Mouse (Mus musculus) kidney, embryonic 14.5 days (tissue): ENCODE measurements at regions not wholly inside any gene's neighbourhood (a gene's known extent, or its start where the extent isn't known, plus 50 kb on each side); places are given as distances from the start of the nearest gene placed in this dataset.

Source experiments
- ATAC-seq: fragments of 200-750 bp; cut with Nextera tagmentation; 2 replicates; pipeline ENCODE4 v1.8.0; 2017; ENCODE audit warnings: moderate number of reproducible peaks, mild to moderate bottlenecking, moderate TSS enrichment, moderate library complexity; ENCODE audit not compliant: low FRiP score, low TSS enrichment
- H3K27ac ChIP-seq: fragments of 300-500 bp; sonication (generic); 2 replicates; pipeline ENCODE4 v1.5.1; 2014; ENCODE audit warnings: low read depth, mild to moderate bottlenecking, low read length, moderate library complexity, mixed read lengths
- H3K27me3 ChIP-seq: fragments of 300-500 bp; sonication (generic); 2 replicates; pipeline ENCODE4 v1.6.1; 2014; ENCODE audit warnings: mild to moderate bottlenecking, low read length; ENCODE audit not compliant: control insufficient read depth, insufficient read depth
- H3K36me3 ChIP-seq: fragments of 300-500 bp; sonication (generic); 2 replicates; pipeline ENCODE4 v1.6.1; 2014; ENCODE audit warnings: low read length, mixed read lengths; ENCODE audit not compliant: control insufficient read depth, insufficient read depth
- H3K4me1 ChIP-seq: fragments of 300-500 bp; sonication (generic); 2 replicates; pipeline ENCODE4 v1.6.1; 2014; ENCODE audit warnings: low read length, mixed read lengths; ENCODE audit not compliant: control insufficient read depth, insufficient read depth
- H3K4me2 ChIP-seq: fragments of 300-500 bp; sonication (generic); replicated peaks from 2 replicates; pipeline ENCODE4 v1.6.1; 2014; ENCODE audit warnings: low read depth, mild to moderate bottlenecking, low read length
- H3K4me3 ChIP-seq: fragments of 300-500 bp; sonication (generic); 2 replicates; pipeline ENCODE4 v1.5.1; 2014; ENCODE audit warnings: mild to moderate bottlenecking, low read length
- H3K9ac ChIP-seq: fragments of 300-500 bp; sonication (generic); 2 replicates; pipeline ENCODE4 v1.6.1; 2014; ENCODE audit warnings: low read depth, mild to moderate bottlenecking, low read length, moderate library complexity
- H3K9me3 ChIP-seq: fragments of 300-500 bp; sonication (generic); 2 replicates; pipeline ENCODE4 v1.6.1; 2016; ENCODE audit warnings: low read length; ENCODE audit not compliant: control insufficient read depth
- WGBS: fragments of 180-500 bp; shearing (Covaris S2); extraction: QIAGEN DNeasy Blood & Tissue Kit; methylation state at CpG from one replicate; pipeline ENCODE4 v1.1.7; 2014; 5-methylcytosine and 5-hydroxymethylcytosine counted together

DNA sequence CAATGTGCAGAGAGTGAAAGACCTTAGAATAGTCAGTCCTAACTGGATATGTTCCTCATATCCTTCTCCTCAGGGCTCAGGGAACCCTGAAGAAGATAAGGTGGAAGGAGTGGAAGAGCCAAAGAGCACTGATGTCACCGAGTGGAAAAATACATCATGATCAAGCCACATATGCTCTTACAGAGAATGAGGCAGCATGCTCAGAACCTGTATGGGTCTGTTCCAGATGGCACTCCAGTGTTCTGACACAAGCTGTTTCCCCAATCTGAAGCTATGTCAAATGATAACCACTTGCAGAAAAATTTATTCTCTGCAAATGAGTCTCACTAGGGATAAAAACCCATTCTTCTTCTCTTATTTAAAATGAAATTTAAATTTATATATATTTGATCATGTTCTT, 572.6 kb upstream of the Robo2 start:
- H3K4me2 ChIP-seq, result no peak overlapping the region
- H3K4me3 ChIP-seq, result no peak overlapping the region
- no peaks in the 10 kb centered on the region for H3K4me1 ChIP-seq
- no peak overlapping the region for H3K9ac ChIP-seq
- no peak overlapping the region for H3K27ac ChIP-seq
- no peaks in the 10 kb centered on the region for H3K27me3 ChIP-seq
- no peaks in the 10 kb centered on the region for H3K36me3 ChIP-seq
- WGBS, result 87% methylated on average over 1 of the region's 1 CpGs
- no peaks in the 10 kb centered on the region for H3K9me3 ChIP-seq
- ATAC-seq, result no peak

- WGBS, result 79% methylated on average over 4 of the region's 4 CpGs
- H3K4me3 ChIP-seq, result no peak overlapping the region
- H3K4me1 ChIP-seq, result no peaks in the 10 kb centered on the region
- no peaks in the 10 kb centered on the region for H3K36me3 ChIP-seq
- H3K27me3 ChIP-seq, result no peaks in the 10 kb centered on the region
- H3K9ac ChIP-seq, result no peak overlapping the region
- H3K27ac ChIP-seq, result no peak overlapping the region
- no peak for ATAC-seq
- no peaks in the 10 kb centered on the region for H3K9me3 ChIP-seq
- no peak overlapping the region for H3K4me2 ChIP-seq
Observed at GRCm38 (mm10) chr16:74966099-74966498, 554.5 kb upstream of the Robo2 start.

DNA sequence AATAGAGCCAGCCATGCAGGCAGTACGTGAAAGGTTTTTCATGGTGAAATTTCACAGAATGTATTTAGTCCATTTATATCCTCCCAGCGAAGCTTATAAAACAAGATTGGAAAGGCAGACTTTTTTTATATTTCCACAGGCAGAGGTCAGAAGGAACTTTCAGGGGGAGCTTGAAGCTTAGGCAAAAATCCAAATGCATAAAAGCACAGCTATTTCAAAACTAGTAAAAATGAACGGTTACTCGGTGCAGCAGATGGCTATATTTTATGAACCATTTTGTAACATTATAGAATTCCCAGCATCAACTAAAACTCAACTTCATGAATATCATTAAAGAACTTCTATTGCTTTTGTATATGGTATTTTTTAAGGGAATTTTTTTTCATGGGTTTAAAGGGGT, 518.1 kb upstream of the Robo2 start:
- no peak overlapping the region for H3K4me2 ChIP-seq

GRCm38 (mm10) chr16:74900835-74901234, 489.2 kb upstream of the Robo2 start:
- no peaks in the 10 kb centered on the region for H3K36me3 ChIP-seq
- WGBS, result 49% methylated on average over 7 of the region's 7 CpGs
- no peak overlapping the region for H3K9ac ChIP-seq
- no peaks in the 10 kb centered on the region for H3K9me3 ChIP-seq
- H3K4me1 ChIP-seq, result no peaks in the 10 kb centered on the region
- no peak overlapping the region for H3K4me2 ChIP-seq
- no peak for ATAC-seq
- no peaks in the 10 kb centered on the region for H3K27me3 ChIP-seq
- no peak overlapping the region for H3K27ac ChIP-seq
- no peak overlapping the region for H3K4me3 ChIP-seq

More for the DNA sequence above, 518.1 kb upstream of the Robo2 start:
- Histone ChIP-seq H3K27me3 (no peaks in the 10 kb centered on the region), H3K27ac (no peak overlapping the region), H3K4me1 (no peaks in the 10 kb centered on the region), H3K4me3 (no peak overlapping the region), H3K9me3 (no peaks in the 10 kb centered on the region), H3K36me3 (no peaks in the 10 kb centered on the region), H3K9ac (no peak overlapping the region)
- no peak for ATAC-seq
- 62% methylated on average over 4 of the region's 4 CpGs for WGBS

DNA sequence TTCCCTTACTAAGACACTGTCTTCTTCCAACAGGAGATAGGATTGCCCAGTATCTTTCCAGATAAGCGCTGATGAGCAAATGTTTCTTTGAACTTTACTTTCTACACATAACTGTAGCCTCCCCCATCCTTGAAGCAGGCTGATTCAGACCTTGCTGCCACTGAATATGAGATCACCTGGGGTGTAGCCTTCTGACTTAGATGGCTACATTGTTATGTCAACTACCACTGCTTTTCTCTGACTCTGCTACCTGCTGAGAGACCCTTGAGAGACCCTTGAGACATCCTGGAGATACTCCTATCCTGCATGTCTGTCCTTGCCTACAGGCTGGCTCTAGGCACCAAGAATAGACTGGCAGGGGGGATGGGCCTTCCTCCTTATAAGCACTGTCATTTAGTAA, 476.1 kb upstream of the Robo2 start:
- 41% methylated on average over 1 of the region's 1 CpGs for WGBS

GRCm38 (mm10) chr16:74878603-74879002, 467.0 kb upstream of the Robo2 start:
- WGBS, result 79% methylated on average over 3 of the region's 3 CpGs
- no peak overlapping the region for H3K27ac ChIP-seq

More for the DNA sequence above, 476.1 kb upstream of the Robo2 start:
- Histone ChIP-seq H3K4me1 (no peaks in the 10 kb centered on the region), H3K4me3 (no peak overlapping the region), H3K9me3 (no peaks in the 10 kb centered on the region), H3K36me3 (no peaks in the 10 kb centered on the region), H3K27me3 (no peaks in the 10 kb centered on the region), H3K27ac (no peak overlapping the region), H3K4me2 (no peak overlapping the region), H3K9ac (no peak overlapping the region)
- ATAC-seq, result no peak

GRCm38 (mm10) chr16:74873756-74874155, 462.1 kb upstream of the Robo2 start:
- no peak overlapping the region for H3K4me3 ChIP-seq
- no peak for ATAC-seq

More at GRCm38 (mm10) chr16:74878603-74879002, 467.0 kb upstream of the Robo2 start:
- Histone ChIP-seq H3K9ac (no peak overlapping the region), H3K27me3 (no peaks in the 10 kb centered on the region), H3K9me3 (no peaks in the 10 kb centered on the region), H3K36me3 (no peaks in the 10 kb centered on the region), H3K4me2 (no peak overlapping the region), H3K4me3 (no peak overlapping the region), H3K4me1 (no peaks in the 10 kb centered on the region)
- no peak for ATAC-seq

DNA sequence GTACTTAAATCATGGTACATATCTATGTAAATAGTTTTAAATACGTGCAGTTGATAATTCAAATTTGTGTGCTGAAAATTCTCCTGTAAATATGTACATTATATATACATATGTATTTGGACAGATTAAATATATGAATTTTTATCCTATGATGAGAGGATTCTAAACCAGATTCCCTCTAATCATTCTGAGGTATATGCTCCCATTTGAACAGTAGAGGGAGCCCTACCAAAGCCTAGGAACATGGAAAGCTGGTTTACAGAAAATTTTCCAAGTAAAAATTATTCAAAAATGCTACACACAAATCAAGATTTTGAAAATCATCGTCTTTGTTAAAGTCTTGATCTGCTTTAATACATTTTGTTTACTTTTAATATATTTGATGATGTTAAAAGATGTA, 446.1 kb upstream of the Robo2 start:
- ATAC-seq, result no peak
- Histone ChIP-seq H3K9me3 (no peaks in the 10 kb centered on the region), H3K27ac (no peak overlapping the region), H3K4me1 (no peaks in the 10 kb centered on the region), H3K27me3 (no peaks in the 10 kb centered on the region), H3K4me2 (no peak overlapping the region), H3K9ac (no peak overlapping the region), H3K36me3 (no peaks in the 10 kb centered on the region), H3K4me3 (no peak overlapping the region)
- 17% methylated on average over 2 of the region's 2 CpGs for WGBS

More at GRCm38 (mm10) chr16:74873756-74874155, 462.1 kb upstream of the Robo2 start:
- Histone ChIP-seq H3K4me1 (no peaks in the 10 kb centered on the region), H3K4me2 (no peak overlapping the region), H3K9me3 (no peaks in the 10 kb centered on the region), H3K27me3 (no peaks in the 10 kb centered on the region), H3K36me3 (no peaks in the 10 kb centered on the region), H3K27ac (no peak overlapping the region), H3K9ac (no peak overlapping the region)

DNA sequence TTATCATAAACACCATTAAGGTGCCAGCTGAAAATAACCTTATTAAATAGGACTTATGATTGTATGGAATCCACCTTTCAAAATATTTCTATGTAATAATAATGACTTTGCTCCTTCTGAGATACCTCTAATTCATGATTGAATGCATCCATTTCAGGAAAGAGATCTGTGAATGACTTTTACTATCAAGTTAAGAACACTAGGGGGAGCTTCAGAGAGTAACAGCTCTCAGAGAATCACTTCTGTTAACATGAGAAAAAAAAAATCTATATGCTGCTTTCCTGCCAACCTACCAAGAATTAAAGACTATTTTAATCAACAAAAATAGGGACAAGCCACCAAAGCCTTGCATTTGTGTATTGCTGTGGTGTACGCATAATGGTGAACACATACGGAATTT, 428.4 kb upstream of the Robo2 start:
- Histone ChIP-seq H3K27me3 (no peaks in the 10 kb centered on the region), H3K4me2 (no peak overlapping the region), H3K9ac (no peak overlapping the region), H3K4me1 (no peaks in the 10 kb centered on the region), H3K9me3 (no peaks in the 10 kb centered on the region), H3K36me3 (no peaks in the 10 kb centered on the region), H3K27ac (no peak overlapping the region), H3K4me3 (no peak overlapping the region)
- WGBS, result 95% methylated on average over 2 of the region's 2 CpGs
- ATAC-seq, result no peak

DNA sequence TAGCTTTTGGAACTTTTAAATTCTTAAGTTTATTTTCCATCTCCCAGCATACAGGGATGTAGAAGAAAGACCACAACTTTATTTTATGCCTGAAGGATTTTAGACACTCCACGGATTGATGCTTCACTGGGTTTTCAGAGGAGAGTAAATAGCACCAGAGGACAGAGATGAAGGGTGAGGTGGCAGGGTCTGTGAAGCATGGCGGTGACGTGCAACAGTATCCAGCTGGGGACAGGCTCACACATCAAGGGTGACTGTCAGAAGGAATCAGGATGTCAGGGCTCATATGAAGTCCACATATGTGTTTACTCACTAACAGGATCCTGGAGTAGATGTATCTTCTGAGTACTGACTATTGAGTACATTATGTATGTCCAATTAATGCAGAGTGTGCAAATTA, 402.8 kb upstream of the Robo2 start:
- no peaks in the 10 kb centered on the region for H3K36me3 ChIP-seq
- WGBS, result 33% methylated on average over 3 of the region's 3 CpGs
- ATAC-seq, result peak; percentile 96
- H3K9ac ChIP-seq, result no peak overlapping the region
- no peaks in the 10 kb centered on the region for H3K4me1 ChIP-seq
- H3K4me3 ChIP-seq, result no peak overlapping the region
- H3K27me3 ChIP-seq, result no peaks in the 10 kb centered on the region
- H3K27ac ChIP-seq, result no peak overlapping the region
- no peaks in the 10 kb centered on the region for H3K9me3 ChIP-seq
- no peak overlapping the region for H3K4me2 ChIP-seq
